Mouse (Mus musculus): ENCODE measurements around the gene Elf2. TPM values are rescaled to one million over a fixed set of nuclear protein-coding genes. Genes with fewer than 3 reads are reported as not detected.
"Not testable (repeated sequence)": the region's sequence is repeated elsewhere in the genome, so short reads cannot be mapped to it uniquely, and the experiment has no call there.

Gene Elf2
- polyA plus RNA-seq, 1 experiment = 18.2 TPM

DNA sequence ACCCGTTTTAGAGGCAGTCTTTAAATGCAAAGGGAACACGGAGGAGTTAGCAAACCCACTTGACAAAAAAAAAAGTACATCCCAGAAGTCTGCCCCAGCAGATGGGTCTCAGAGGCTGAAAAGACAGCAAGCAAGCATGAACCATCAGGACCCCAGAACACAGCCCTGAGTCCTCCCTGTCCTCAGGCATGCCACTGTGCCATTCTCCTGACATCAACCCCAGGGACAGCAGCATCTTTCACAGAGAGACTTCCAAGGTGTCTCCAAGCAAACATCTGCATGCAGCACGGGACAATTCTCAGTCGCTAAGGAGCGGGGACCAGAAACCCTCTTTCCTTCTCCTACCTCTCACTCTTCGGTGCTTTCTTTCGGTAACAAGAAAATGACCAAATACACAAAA lies 18.1 kb downstream of the Elf2 start:
- Histone ChIP-seq H3K36me3 (ENCODE audit: control insufficient read depth, insufficient read depth) (peaks cover 5% of the 10 kb centered on the region), H3ac (ENCODE audit: control insufficient read depth, insufficient read length) (no peak overlapping the region), H3K27me3 (ENCODE audit: control insufficient read depth, insufficient read depth, insufficient read length) (no peaks in the 10 kb centered on the region), H3K4me2 (ENCODE audit: low read depth) (no peak overlapping the region), H3K4me3 (no peak overlapping the region), H3K79me2 (ENCODE audit: control insufficient read depth, insufficient read depth) (peaks cover 5% of the 10 kb centered on the region)
- no peak for TF ChIP-seq MAX (IDR thresholded peaks at IDR 0.05; ENCODE audit: low read depth)
- no peak for TF ChIP-seq POLR2AphosphoS2 (IDR thresholded peaks at IDR 0.05; ENCODE audit: insufficient read length, low read depth)
- TF ChIP-seq TCF12 (IDR thresholded peaks at IDR 0.05; ENCODE audit: insufficient read depth, poor library complexity, severe bottlenecking) = no peak
- no peak for TF ChIP-seq E2F4 (IDR thresholded peaks at IDR 0.05; ENCODE audit: insufficient read depth)
- no peak for TF ChIP-seq POLR2A (IDR thresholded peaks at IDR 0.05; ENCODE audit: insufficient read length, low read depth)
- no peak for TF ChIP-seq MYOD1 (IDR thresholded peaks at IDR 0.05; ENCODE audit: control insufficient read depth in 1 of 3, insufficient read length in 2 of 3, low read depth in 2 of 3)
- no peak for TF ChIP-seq USF1 (IDR thresholded peaks at IDR 0.05; ENCODE audit: low read depth)
- TF ChIP-seq CEBPB (IDR thresholded peaks at IDR 0.05; ENCODE audit: insufficient read depth, poor library complexity, severe bottlenecking) = no peak
- no peak for TF ChIP-seq SRF (IDR thresholded peaks at IDR 0.05; ENCODE audit: control insufficient read depth, insufficient read length, low read depth)
- TF ChIP-seq MYOG (IDR thresholded peaks at IDR 0.05; ENCODE audit: control insufficient read depth in 1 of 3, insufficient read depth in 1 of 3, insufficient read length in 2 of 3, low read depth in 2 of 3) = no peak
- no peak for TF ChIP-seq REST (IDR thresholded peaks at IDR 0.05; ENCODE audit: insufficient read depth, insufficient read length)
- no peak for TF ChIP-seq TCF3 (IDR thresholded peaks at IDR 0.05; ENCODE audit: insufficient read length, low read depth)

DNA sequence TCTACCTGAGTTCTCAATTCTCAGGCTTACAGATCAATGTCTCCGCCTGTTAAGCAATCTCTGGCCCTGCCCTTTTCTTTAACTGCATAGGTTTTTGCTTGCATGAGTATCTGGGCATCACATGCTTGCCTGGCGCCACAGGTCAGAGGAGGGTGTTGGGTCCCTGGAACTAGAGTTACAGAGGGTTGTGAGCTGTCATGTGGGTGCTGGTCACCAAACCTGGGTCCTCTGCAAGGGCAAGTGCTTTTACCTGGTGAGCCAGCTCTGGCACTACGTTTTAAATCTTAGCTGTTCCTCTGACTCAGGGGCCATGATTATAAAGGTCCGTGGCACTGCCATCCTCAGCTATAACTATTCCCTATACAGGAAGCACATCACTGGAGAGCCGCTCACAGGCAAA lies 19.3 kb downstream of the Elf2 start:
- no peak for TF ChIP-seq POLR2AphosphoS2 (IDR thresholded peaks at IDR 0.05; ENCODE audit: insufficient read length, low read depth)
- no peaks in the 10 kb centered on the region for H3K27me3 ChIP-seq (ENCODE audit: control insufficient read depth, insufficient read depth, insufficient read length)
- no peak overlapping the region for H3ac ChIP-seq (ENCODE audit: control insufficient read depth, insufficient read length)
- peaks cover under 1% of the 10 kb centered on the region for H3K79me2 ChIP-seq (ENCODE audit: control insufficient read depth, insufficient read depth)
- no peak overlapping the region for H3K4me2 ChIP-seq (ENCODE audit: low read depth)
- H3K4me3 ChIP-seq = no peak overlapping the region
- peaks cover 5% of the 10 kb centered on the region for H3K36me3 ChIP-seq (ENCODE audit: control insufficient read depth, insufficient read depth)

DNA sequence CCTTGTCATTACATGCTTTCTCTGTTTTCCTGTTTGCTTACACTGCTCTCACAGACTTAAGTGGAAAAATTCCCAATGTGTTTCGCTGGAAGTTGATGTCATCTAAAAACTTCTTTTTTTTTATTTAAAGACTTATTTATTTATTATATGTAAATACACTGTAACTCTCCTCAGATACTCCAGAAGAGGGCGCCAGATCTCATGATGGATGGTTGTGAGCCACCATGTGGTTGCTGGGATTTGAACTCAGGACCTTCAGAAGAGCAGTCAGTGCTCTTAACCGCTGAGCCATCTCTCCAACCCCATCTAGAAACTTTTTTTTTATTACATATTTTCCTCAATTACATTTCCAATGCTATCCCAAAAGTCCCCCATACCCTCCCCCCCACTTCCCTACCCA lies 22.4 kb downstream of the Elf2 start:
- not testable (repeated sequence) for H3K36me3 ChIP-seq (ENCODE audit: control insufficient read depth, insufficient read depth); H3K79me2 ChIP-seq (ENCODE audit: control insufficient read depth, insufficient read depth); H3K4me2 ChIP-seq (ENCODE audit: low read depth); H3ac ChIP-seq (ENCODE audit: control insufficient read depth, insufficient read length); H3K4me3 ChIP-seq; H3K27me3 ChIP-seq (ENCODE audit: control insufficient read depth, insufficient read depth, insufficient read length)

DNA sequence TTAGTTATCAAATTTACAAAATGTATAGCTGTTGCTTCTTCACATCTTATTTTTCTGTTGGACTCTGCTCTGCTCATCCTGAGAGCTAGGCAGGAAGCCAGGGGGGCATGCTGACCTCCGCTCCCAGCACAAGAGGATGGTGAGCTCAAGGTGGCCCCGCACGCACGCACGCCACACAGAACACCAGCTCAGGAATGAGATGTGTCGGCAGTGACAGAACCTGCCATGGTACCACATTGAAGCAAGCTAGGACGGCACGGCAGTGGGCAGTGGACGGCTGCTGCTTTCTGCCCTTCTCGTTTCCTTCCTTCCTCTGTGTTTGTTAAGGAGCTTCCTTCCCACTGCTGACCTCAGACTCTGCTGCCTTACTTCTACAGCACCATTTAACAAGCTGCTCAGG lies 23.6 kb downstream of the Elf2 start:
- Histone ChIP-seq H3K36me3 (ENCODE audit: control insufficient read depth, insufficient read depth) (no peaks in the 10 kb centered on the region), H3K4me2 (ENCODE audit: low read depth) (no peak overlapping the region), H3K4me3 (no peak overlapping the region), H3K79me2 (ENCODE audit: control insufficient read depth, insufficient read depth) (no peaks in the 10 kb centered on the region), H3ac (ENCODE audit: control insufficient read depth, insufficient read length) (no peak overlapping the region), H3K27me3 (ENCODE audit: control insufficient read depth, insufficient read depth, insufficient read length) (no peaks in the 10 kb centered on the region)
- TF ChIP-seq MYOG (IDR thresholded peaks at IDR 0.05; ENCODE audit: control insufficient read depth in 1 of 3, insufficient read depth in 1 of 3, insufficient read length in 2 of 3, low read depth in 2 of 3) = no peak
- no peak for TF ChIP-seq MYOD1 (IDR thresholded peaks at IDR 0.05; ENCODE audit: control insufficient read depth in 1 of 3, insufficient read length in 2 of 3, low read depth in 2 of 3)
- TF ChIP-seq MAX (IDR thresholded peaks at IDR 0.05; ENCODE audit: low read depth) = no peak
- TF ChIP-seq REST (IDR thresholded peaks at IDR 0.05; ENCODE audit: insufficient read depth, insufficient read length) = no peak
- TF ChIP-seq POLR2AphosphoS2 (IDR thresholded peaks at IDR 0.05; ENCODE audit: insufficient read length, low read depth) = no peak
- no peak for TF ChIP-seq E2F4 (IDR thresholded peaks at IDR 0.05; ENCODE audit: insufficient read depth)
- TF ChIP-seq CEBPB (IDR thresholded peaks at IDR 0.05; ENCODE audit: insufficient read depth, poor library complexity, severe bottlenecking) = no peak
- no peak for TF ChIP-seq USF1 (IDR thresholded peaks at IDR 0.05; ENCODE audit: low read depth)
- TF ChIP-seq TCF12 (IDR thresholded peaks at IDR 0.05; ENCODE audit: insufficient read depth, poor library complexity, severe bottlenecking) = no peak

DNA sequence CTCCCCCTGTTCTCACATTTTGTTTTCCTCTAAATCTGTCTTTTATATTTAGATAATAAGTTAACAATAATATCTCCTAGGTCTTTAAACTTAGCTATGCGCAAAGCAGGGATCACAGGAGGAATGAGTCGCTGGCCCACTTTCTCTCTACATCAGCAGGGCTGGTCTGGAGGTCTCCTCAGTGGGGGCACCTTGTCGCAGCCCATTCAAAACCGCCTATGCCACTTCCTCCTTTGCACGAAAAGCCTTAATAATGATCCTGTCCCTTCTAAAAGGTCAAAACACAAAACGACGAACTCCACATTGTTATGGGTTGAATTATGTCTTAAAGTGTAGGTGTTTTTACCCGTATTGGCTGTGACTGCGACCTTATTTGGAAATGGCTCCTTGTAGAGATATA lies 28.8 kb downstream of the Elf2 start:
- Histone ChIP-seq H3K36me3 (ENCODE audit: control insufficient read depth, insufficient read depth) (no peaks in the 10 kb centered on the region), H3K27me3 (ENCODE audit: control insufficient read depth, insufficient read depth, insufficient read length) (no peaks in the 10 kb centered on the region), H3K4me2 (ENCODE audit: low read depth) (no peak overlapping the region), H3ac (ENCODE audit: control insufficient read depth, insufficient read length) (no peak overlapping the region), H3K79me2 (ENCODE audit: control insufficient read depth, insufficient read depth) (no peaks in the 10 kb centered on the region), H3K4me3 (no peak overlapping the region)
- TF ChIP-seq MAX (IDR thresholded peaks at IDR 0.05; ENCODE audit: low read depth) = no peak
- TF ChIP-seq POLR2A (IDR thresholded peaks at IDR 0.05; ENCODE audit: insufficient read length, low read depth) = no peak
- no peak for TF ChIP-seq E2F4 (IDR thresholded peaks at IDR 0.05; ENCODE audit: insufficient read depth)
- no peak for TF ChIP-seq MYOG (IDR thresholded peaks at IDR 0.05; ENCODE audit: control insufficient read depth in 1 of 3, insufficient read depth in 1 of 3, insufficient read length in 2 of 3, low read depth in 2 of 3)
- TF ChIP-seq TCF3 (IDR thresholded peaks at IDR 0.05; ENCODE audit: insufficient read length, low read depth) = no peak
- TF ChIP-seq CEBPB (IDR thresholded peaks at IDR 0.05; ENCODE audit: insufficient read depth, poor library complexity, severe bottlenecking) = no peak
- TF ChIP-seq SRF (IDR thresholded peaks at IDR 0.05; ENCODE audit: control insufficient read depth, insufficient read length, low read depth) = no peak

DNA sequence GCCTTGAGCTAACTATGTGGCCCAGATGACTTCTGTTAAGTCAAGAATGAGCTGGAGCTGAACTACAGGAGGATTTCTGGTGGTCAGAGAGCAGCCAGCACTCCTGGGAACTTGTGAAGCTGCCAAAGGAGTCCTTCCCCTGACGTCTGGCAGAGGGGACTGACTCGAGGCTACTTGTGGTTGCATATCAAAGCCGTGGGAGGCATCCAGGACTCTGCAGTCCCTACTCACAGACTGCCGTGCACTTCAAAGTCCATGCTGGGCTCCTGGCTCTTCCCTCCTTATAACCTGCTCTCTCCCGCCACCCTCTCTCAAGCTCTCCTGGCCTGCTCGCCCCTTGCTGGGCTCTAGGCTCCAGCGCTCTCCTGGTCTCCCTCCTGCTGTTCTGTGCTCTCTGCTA lies 30.4 kb downstream of the Elf2 start:
- Histone ChIP-seq H3K27me3 (ENCODE audit: control insufficient read depth, insufficient read depth, insufficient read length) (no peaks in the 10 kb centered on the region), H3K79me2 (ENCODE audit: control insufficient read depth, insufficient read depth) (no peaks in the 10 kb centered on the region), H3K36me3 (ENCODE audit: control insufficient read depth, insufficient read depth) (no peaks in the 10 kb centered on the region), H3K4me3 (no peak overlapping the region), H3K4me2 (ENCODE audit: low read depth) (no peak overlapping the region), H3ac (ENCODE audit: control insufficient read depth, insufficient read length) (no peak overlapping the region)
- TF ChIP-seq REST (IDR thresholded peaks at IDR 0.05; ENCODE audit: insufficient read depth, insufficient read length) (no peak), MYOD1 (IDR thresholded peaks at IDR 0.05; ENCODE audit: control insufficient read depth in 1 of 3, insufficient read length in 2 of 3, low read depth in 2 of 3) (no peak), POLR2AphosphoS2 (IDR thresholded peaks at IDR 0.05; ENCODE audit: insufficient read length, low read depth) (no peak), POLR2A (IDR thresholded peaks at IDR 0.05; ENCODE audit: insufficient read length, low read depth) (no peak), SRF (IDR thresholded peaks at IDR 0.05; ENCODE audit: control insufficient read depth, insufficient read length, low read depth) (no peak), TCF12 (IDR thresholded peaks at IDR 0.05; ENCODE audit: insufficient read depth, poor library complexity, severe bottlenecking) (no peak), MAX (IDR thresholded peaks at IDR 0.05; ENCODE audit: low read depth) (no peak), TCF3 (IDR thresholded peaks at IDR 0.05; ENCODE audit: insufficient read length, low read depth) (no peak), CEBPB (IDR thresholded peaks at IDR 0.05; ENCODE audit: insufficient read depth, poor library complexity, severe bottlenecking) (no peak), E2F4 (IDR thresholded peaks at IDR 0.05; ENCODE audit: insufficient read depth) (no peak)
